ENCODE assay signal across 28 mouse cellular contexts in genomic region chr16:60499567-60499966, GRCm38 (mm10).
"Had no signal": no experiment of that assay in that cellular context is flagged by ENCODE, and none has a peak within 500 bp of the region (broad histone marks: within the 10 kb centered on the region; RNA-seq: fewer than 3 reads in every experiment).

No protein-coding gene starts in this region.

- H3K4me2 ChIP-seq: limb, embryonic 12.5 days; limb, embryonic 13.5 days; limb, embryonic 15.5 days; lung, embryonic 14.5 days; lung, embryonic 15.5 days; midbrain, embryonic 11.5 days; midbrain, embryonic 12.5 days; midbrain, embryonic 13.5 days; midbrain, embryonic 15.5 days; neural tube, embryonic 12.5 days; neural tube, embryonic 13.5 days had no signal

- H3K27ac ChIP-seq: left cerebral cortex, adult 2 months; limb, embryonic 10.5 days; limb, embryonic 12.5 days; limb, embryonic 13.5 days; limb, embryonic 15.5 days; lung, embryonic 15.5 days; macrophage; midbrain, embryonic 10.5 days; midbrain, embryonic 12.5 days; midbrain, embryonic 13.5 days; midbrain, embryonic 15.5 days; neural tube, embryonic 12.5 days; neural tube, embryonic 13.5 days had no signal

- H3K27me3 ChIP-seq: limb, embryonic 12.5 days; limb, embryonic 13.5 days; limb, embryonic 15.5 days; lung, embryonic 15.5 days; megakaryocyte, embryonic 14.5 days; midbrain, embryonic 12.5 days; midbrain, embryonic 13.5 days; midbrain, embryonic 15.5 days; neural tube, embryonic 12.5 days; neural tube, embryonic 13.5 days had no signal

- H3K36me3 ChIP-seq: limb, embryonic 10.5 days; limb, embryonic 12.5 days; limb, embryonic 13.5 days; limb, embryonic 15.5 days; lung, embryonic 15.5 days; midbrain, embryonic 10.5 days; midbrain, embryonic 12.5 days; midbrain, embryonic 13.5 days; midbrain, embryonic 15.5 days; neural tube, embryonic 12.5 days; neural tube, embryonic 13.5 days had no signal

- ATAC-seq: lung, postnatal 0 days; midbrain, embryonic 13.5 days; midbrain, embryonic 15.5 days; midbrain, embryonic 16.5 days had no signal

- H3K4me1 ChIP-seq: limb, embryonic 10.5 days; limb, embryonic 12.5 days; limb, embryonic 13.5 days; limb, embryonic 15.5 days; lung, embryonic 15.5 days; megakaryocyte, embryonic 14.5 days; midbrain, embryonic 10.5 days; midbrain, embryonic 12.5 days; midbrain, embryonic 13.5 days; midbrain, embryonic 15.5 days; neural tube, embryonic 12.5 days; neural tube, embryonic 13.5 days had no signal

- H3K9me3 ChIP-seq: limb, embryonic 10.5 days; limb, embryonic 12.5 days; limb, embryonic 13.5 days; limb, embryonic 15.5 days; lung, embryonic 15.5 days; megakaryocyte, embryonic 14.5 days; midbrain, embryonic 10.5 days; midbrain, embryonic 12.5 days; midbrain, embryonic 13.5 days; midbrain, embryonic 15.5 days; neural tube, embryonic 12.5 days; neural tube, embryonic 13.5 days had no signal

- DNase-seq: layer of hippocampus, postnatal 36 days; left cerebral cortex, postnatal 4 days; lung, adult 18-20 months; lung, adult 2 months; lung, embryonic 14.5 days; lung, postnatal 10 days; lung, postnatal 14 days; lung, postnatal 36 days; lung, postnatal 4 days; midbrain, embryonic 14.5 days had no signal

- H3K4me3 ChIP-seq: left cerebral cortex, adult 2 months; limb, embryonic 10.5 days; limb, embryonic 12.5 days; limb, embryonic 13.5 days; limb, embryonic 15.5 days; lung, embryonic 15.5 days; megakaryocyte, embryonic 14.5 days; midbrain, embryonic 10.5 days; midbrain, embryonic 12.5 days; midbrain, embryonic 13.5 days; midbrain, embryonic 15.5 days; myocyte; neural tube, embryonic 12.5 days; neural tube, embryonic 13.5 days had no signal

- H3K9ac ChIP-seq: limb, embryonic 12.5 days; limb, embryonic 13.5 days; limb, embryonic 15.5 days; lung, embryonic 14.5 days; lung, embryonic 15.5 days; midbrain, embryonic 12.5 days; midbrain, embryonic 13.5 days; midbrain, embryonic 15.5 days; neural tube, embryonic 12.5 days; neural tube, embryonic 13.5 days had no signal
